Mouse (Mus musculus): Measurements from ENCODE around the gene Kirrel2. TPM values are rescaled to one million over a fixed set of nuclear protein-coding genes. Genes with fewer than 3 reads are reported as not detected.
A peak's percentile ranks its signal among the peaks of the same experiment; 100 is the strongest.

The Kirrel2 gene
- polyA plus RNA-seq, 1 experiment from 2014 or later: 0.49 TPM

- Histone ChIP-seq H3K27ac (replicated peaks) (peak within 1 kb of the TSS; percentile 10; the same call in 1 of the 2 replicates), H3K4me1 (peaks cover 17% of the 10 kb centered on the region), H3K36me3 (no peaks in the 10 kb centered on the region), H3K4me2 (peak within 1 kb of the TSS; percentile 84), H3K9me3 (no peaks in the 10 kb centered on the region), H3K9ac (peak within 1 kb of the TSS; percentile 80), H3K4me3 (peak within 1 kb of the TSS; percentile 66), H3K27me3 (replicated peaks) (peaks cover 69% of the 10 kb centered on the region)
- WGBS: 0% methylated on average over 62 of the region's 72 CpGs
- ATAC-seq (ENCODE audit: extremely low read depth, insufficient number of reproducible peaks, low FRiP score, low TSS enrichment): peak; percentile 41; the same call in 1 of the 2 replicates
Observed at GRCm38 (mm10) chr7:30444971-30445751, 12.3 kb downstream of the Kirrel2 start, which contains the start of gene Aplp1. Gene Aplp1, minus strand, starts transcription at chr7:30445535.

GRCm38 (mm10) chr7:30444154-30444970 is 13.1 kb downstream of the Kirrel2 start:
- Histone ChIP-seq H3K36me3 (no peaks in the 10 kb centered on the region), H3K9me3 (no peaks in the 10 kb centered on the region), H3K4me2 (peak overlapping the region; percentile 84), H3K4me1 (peaks cover 17% of the 10 kb centered on the region), H3K27ac (replicated peaks) (no peak overlapping the region), H3K4me3 (peak overlapping the region; percentile 66), H3K9ac (peak overlapping the region; percentile 80), H3K27me3 (replicated peaks) (peaks cover 69% of the 10 kb centered on the region)
- ATAC-seq (ENCODE audit: extremely low read depth, insufficient number of reproducible peaks, low FRiP score, low TSS enrichment): no peak
- under 1% methylated on average over 38 of the region's 38 CpGs for WGBS

GRCm38 (mm10) chr7:30443696-30444095 is 13.8 kb downstream of the Kirrel2 start:
- H3K4me3 ChIP-seq: peak overlapping the region; percentile 66; the same call in 1 of the 2 replicates
- H3K36me3 ChIP-seq: no peaks in the 10 kb centered on the region
- peaks cover 17% of the 10 kb centered on the region for H3K4me1 ChIP-seq
- no peak for ATAC-seq (ENCODE audit: extremely low read depth, insufficient number of reproducible peaks, low FRiP score, low TSS enrichment)
- peak overlapping the region; percentile 84 for H3K4me2 ChIP-seq
- H3K27me3 ChIP-seq (replicated peaks): peaks cover 75% of the 10 kb centered on the region
- 17% methylated on average over 9 of the region's 9 CpGs for WGBS
- H3K27ac ChIP-seq (replicated peaks): no peak overlapping the region
- H3K9ac ChIP-seq: no peak overlapping the region
- H3K9me3 ChIP-seq: no peaks in the 10 kb centered on the region

GRCm38 (mm10) chr7:30440697-30441096 is 16.8 kb downstream of the Kirrel2 start:
- Histone ChIP-seq H3K27me3 (replicated peaks) (peaks cover 89% of the 10 kb centered on the region), H3K9ac (no peak overlapping the region), H3K27ac (replicated peaks) (no peak overlapping the region), H3K4me2 (no peak overlapping the region), H3K4me3 (no peak overlapping the region), H3K4me1 (peaks cover 17% of the 10 kb centered on the region), H3K9me3 (no peaks in the 10 kb centered on the region), H3K36me3 (peaks cover 4% of the 10 kb centered on the region; the same call in 1 of the 2 replicates)
- no peak for ATAC-seq (ENCODE audit: extremely low read depth, insufficient number of reproducible peaks, low FRiP score, low TSS enrichment)
- WGBS: 24% methylated on average over 4 of the region's 5 CpGs

- H3K4me3 ChIP-seq: no peak overlapping the region
- peaks cover 9% of the 10 kb centered on the region for H3K4me1 ChIP-seq
- H3K4me2 ChIP-seq: no peak overlapping the region
- H3K9ac ChIP-seq: no peak overlapping the region
- peaks cover 89% of the 10 kb centered on the region for H3K27me3 ChIP-seq (replicated peaks)
- WGBS: 68% methylated on average over 13 of the region's 13 CpGs
- no peak for ATAC-seq (ENCODE audit: extremely low read depth, insufficient number of reproducible peaks, low FRiP score, low TSS enrichment)
- peaks cover 4% of the 10 kb centered on the region; the same call in 1 of the 2 replicates for H3K36me3 ChIP-seq
- H3K9me3 ChIP-seq: no peaks in the 10 kb centered on the region
- H3K27ac ChIP-seq (replicated peaks): no peak overlapping the region
Observed at GRCm38 (mm10) chr7:30439734-30440133, 17.8 kb downstream of the Kirrel2 start.

- H3K4me2 ChIP-seq: no peak overlapping the region
- no peak overlapping the region for H3K27ac ChIP-seq (replicated peaks)
- no peak for ATAC-seq (ENCODE audit: extremely low read depth, insufficient number of reproducible peaks, low FRiP score, low TSS enrichment)
- H3K9me3 ChIP-seq: no peaks in the 10 kb centered on the region
- no peaks in the 10 kb centered on the region for H3K4me1 ChIP-seq
- WGBS: 18% methylated on average over 10 of the region's 10 CpGs
- H3K4me3 ChIP-seq: no peak overlapping the region
- peaks cover 4% of the 10 kb centered on the region; the same call in 1 of the 2 replicates for H3K36me3 ChIP-seq
- H3K27me3 ChIP-seq (replicated peaks): peaks cover 62% of the 10 kb centered on the region
- H3K9ac ChIP-seq: no peak overlapping the region
Observed at GRCm38 (mm10) chr7:30436879-30437278, 20.6 kb downstream of the Kirrel2 start.

- Histone ChIP-seq H3K4me3 (no peak overlapping the region), H3K9ac (no peak overlapping the region), H3K27ac (replicated peaks) (no peak overlapping the region), H3K9me3 (no peaks in the 10 kb centered on the region), H3K4me1 (no peaks in the 10 kb centered on the region), H3K4me2 (no peak overlapping the region), H3K36me3 (peaks cover 4% of the 10 kb centered on the region; the same call in 1 of the 2 replicates), H3K27me3 (replicated peaks) (peaks cover 51% of the 10 kb centered on the region)
- ATAC-seq (ENCODE audit: extremely low read depth, insufficient number of reproducible peaks, low FRiP score, low TSS enrichment): no peak
- WGBS: 33% methylated on average over 9 of the region's 9 CpGs
Observed at GRCm38 (mm10) chr7:30435156-30435555, 22.3 kb downstream of the Kirrel2 start.

- H3K4me2 ChIP-seq: no peak overlapping the region
- peaks cover 46% of the 10 kb centered on the region for H3K27me3 ChIP-seq (replicated peaks)
- ATAC-seq (ENCODE audit: extremely low read depth, insufficient number of reproducible peaks, low FRiP score, low TSS enrichment): no peak
- H3K9me3 ChIP-seq: no peaks in the 10 kb centered on the region
- no peaks in the 10 kb centered on the region for H3K4me1 ChIP-seq
- no peak overlapping the region for H3K27ac ChIP-seq (replicated peaks)
- no peak overlapping the region for H3K4me3 ChIP-seq
- no peak overlapping the region for H3K9ac ChIP-seq
- H3K36me3 ChIP-seq: peaks cover 4% of the 10 kb centered on the region; the same call in 1 of the 2 replicates
- WGBS: 60% methylated on average over 10 of the region's 10 CpGs
Observed at GRCm38 (mm10) chr7:30434701-30435100, 22.8 kb downstream of the Kirrel2 start.

- no peaks in the 10 kb centered on the region for H3K9me3 ChIP-seq
- no peak overlapping the region for H3K9ac ChIP-seq
- peaks cover 4% of the 10 kb centered on the region; the same call in 1 of the 2 replicates for H3K36me3 ChIP-seq
- H3K4me1 ChIP-seq: no peaks in the 10 kb centered on the region
- no peak for ATAC-seq (ENCODE audit: extremely low read depth, insufficient number of reproducible peaks, low FRiP score, low TSS enrichment)
- no peak overlapping the region for H3K4me2 ChIP-seq
- peaks cover 43% of the 10 kb centered on the region for H3K27me3 ChIP-seq (replicated peaks)
- no peak overlapping the region for H3K27ac ChIP-seq (replicated peaks)
- 2% methylated on average over 10 of the region's 10 CpGs for WGBS
- H3K4me3 ChIP-seq: no peak overlapping the region
Observed at GRCm38 (mm10) chr7:30434238-30434637, 23.3 kb downstream of the Kirrel2 start.

GRCm38 (mm10) chr7:30431793-30432192 is 25.7 kb downstream of the Kirrel2 start:
- Histone ChIP-seq H3K9ac (no peak overlapping the region), H3K36me3 (peaks cover 18% of the 10 kb centered on the region), H3K4me2 (no peak overlapping the region), H3K4me1 (no peaks in the 10 kb centered on the region), H3K4me3 (no peak overlapping the region), H3K27me3 (replicated peaks) (peaks cover 23% of the 10 kb centered on the region), H3K27ac (replicated peaks) (no peak overlapping the region), H3K9me3 (no peaks in the 10 kb centered on the region)
- ATAC-seq (ENCODE audit: extremely low read depth, insufficient number of reproducible peaks, low FRiP score, low TSS enrichment): no peak
- WGBS: 12% methylated on average over 3 of the region's 3 CpGs

- 24% methylated on average over 2 of the region's 2 CpGs for WGBS
Observed at GRCm38 (mm10) chr7:30430191-30430590, 27.3 kb downstream of the Kirrel2 start.

More at GRCm38 (mm10) chr7:30430191-30430590, 27.3 kb downstream of the Kirrel2 start:
- Histone ChIP-seq H3K4me2 (no peak overlapping the region), H3K27ac (replicated peaks) (no peak overlapping the region), H3K9ac (no peak overlapping the region), H3K4me1 (no peaks in the 10 kb centered on the region), H3K9me3 (no peaks in the 10 kb centered on the region), H3K36me3 (peaks cover 27% of the 10 kb centered on the region), H3K4me3 (no peak overlapping the region), H3K27me3 (replicated peaks) (peaks cover 7% of the 10 kb centered on the region)
- no peak for ATAC-seq (ENCODE audit: extremely low read depth, insufficient number of reproducible peaks, low FRiP score, low TSS enrichment)

All from heart, embryonic 13.5 days (tissue).